Mouse (Mus musculus) c-Kit-positive CD71-negative TER-119-negative erythroid progenitor cells, embryonic 14.5 days (primary cell): ENCODE results near the gene Knop1.
A peak's percentile ranks its signal among the peaks of the same experiment; 100 is the strongest.

Source experiments
- DNase-seq: peaks from one replicate; pipeline ENCODE4 v3.0.0-alpha.2; 2013; ENCODE audit warnings: low read depth

Gene Knop1

DNA sequence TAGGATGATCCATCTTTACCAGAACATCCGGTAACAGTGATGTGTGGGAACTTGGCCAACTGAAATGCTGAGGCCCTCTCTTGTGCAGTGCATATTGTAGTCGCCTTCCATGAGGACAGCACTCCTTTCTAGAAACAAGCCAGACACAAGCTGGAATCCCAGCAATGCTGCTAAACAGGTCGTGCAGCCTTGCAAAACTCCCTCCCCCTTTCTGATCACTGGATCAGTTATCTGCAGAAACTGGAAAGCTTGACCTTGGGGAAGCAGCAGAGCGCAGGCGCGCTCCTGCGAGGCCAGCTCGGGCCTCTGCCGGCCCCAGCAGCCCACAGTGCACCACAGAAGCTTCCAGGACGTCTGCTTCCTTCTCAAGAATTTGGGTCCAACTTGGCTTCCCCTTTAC, 7.3 kb downstream of the Knop1 start:
- no peak for DNase-seq

DNA sequence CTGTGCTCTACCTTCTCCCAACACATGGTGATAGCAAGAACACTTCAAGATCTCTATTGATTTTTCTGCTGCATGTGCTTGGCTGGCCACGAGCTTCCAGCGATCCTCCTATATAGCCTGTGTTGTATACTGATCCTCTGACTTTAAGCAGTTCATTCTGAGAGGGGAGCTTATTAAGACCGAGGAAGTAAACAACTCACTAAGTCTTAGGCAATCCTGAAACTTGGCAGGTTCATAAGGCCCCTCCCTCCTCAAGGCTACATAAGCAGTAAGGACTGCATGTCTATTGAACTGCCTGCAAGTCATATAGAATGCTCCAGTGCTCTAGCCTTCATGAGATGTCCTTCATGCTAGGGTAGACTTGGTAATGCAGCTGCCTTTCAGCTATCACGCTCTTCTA, 9.7 kb downstream of the Knop1 start:
- no peak for DNase-seq

DNA sequence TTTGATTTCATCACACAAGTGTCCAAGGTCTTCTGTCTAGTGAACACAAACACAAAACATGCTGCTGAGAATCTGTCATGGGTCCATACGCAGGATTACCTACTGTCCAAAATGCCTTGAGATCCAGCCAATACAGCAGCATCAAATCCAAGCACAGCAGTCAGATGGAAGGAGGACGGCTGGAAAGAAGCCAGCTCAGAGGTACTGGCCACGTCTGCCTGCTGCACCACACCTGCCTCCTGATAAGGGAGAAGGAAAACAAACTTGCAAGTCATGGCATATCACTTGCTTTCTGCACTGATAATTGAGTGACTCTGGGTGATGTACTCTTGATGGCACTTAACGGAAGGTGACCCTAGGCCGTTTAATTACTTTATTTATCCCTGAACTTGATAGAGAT, 10.9 kb downstream of the Knop1 start:
- DNase-seq, result no peak

DNA sequence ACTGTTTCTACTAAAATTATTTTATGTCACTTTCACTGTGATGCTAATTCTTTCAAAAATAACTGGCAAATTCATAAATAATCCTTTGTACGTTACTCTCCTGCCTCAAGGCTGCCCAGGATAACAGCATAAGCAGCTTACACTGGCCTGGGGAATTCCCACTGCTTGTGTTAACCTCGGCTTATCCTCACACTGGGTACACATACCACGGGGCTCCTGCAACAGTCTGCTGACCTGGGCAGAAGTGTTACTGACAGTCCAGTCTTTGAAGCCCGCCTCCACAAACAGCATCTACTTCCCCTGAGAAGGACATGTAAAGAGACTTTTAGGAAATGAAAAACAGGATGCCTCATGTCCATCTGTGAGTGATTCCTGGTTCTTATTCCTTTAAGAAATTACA, 13.1 kb downstream of the Knop1 start:
- DNase-seq, result no peak

DNA sequence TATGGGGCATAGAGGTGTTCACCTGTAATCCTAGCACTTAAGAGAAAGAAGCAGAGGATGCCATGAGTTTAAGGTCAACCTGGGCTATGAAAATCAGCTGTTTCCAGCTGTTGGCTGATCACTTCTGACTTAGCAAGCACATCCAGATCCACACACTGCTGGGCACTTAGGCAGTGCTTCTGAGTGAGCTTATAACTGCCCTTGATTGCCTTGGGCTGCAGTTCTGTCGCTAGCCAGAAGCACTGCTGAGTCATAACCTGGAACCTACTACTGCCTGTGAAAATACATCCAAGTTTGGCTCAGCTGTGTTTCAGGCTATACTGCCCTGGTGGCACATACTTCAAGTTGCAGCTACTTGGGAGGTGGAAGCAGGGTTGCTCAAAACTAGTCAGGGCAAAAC, 14.3 kb downstream of the Knop1 start:
- DNase-seq, result no peak

DNA sequence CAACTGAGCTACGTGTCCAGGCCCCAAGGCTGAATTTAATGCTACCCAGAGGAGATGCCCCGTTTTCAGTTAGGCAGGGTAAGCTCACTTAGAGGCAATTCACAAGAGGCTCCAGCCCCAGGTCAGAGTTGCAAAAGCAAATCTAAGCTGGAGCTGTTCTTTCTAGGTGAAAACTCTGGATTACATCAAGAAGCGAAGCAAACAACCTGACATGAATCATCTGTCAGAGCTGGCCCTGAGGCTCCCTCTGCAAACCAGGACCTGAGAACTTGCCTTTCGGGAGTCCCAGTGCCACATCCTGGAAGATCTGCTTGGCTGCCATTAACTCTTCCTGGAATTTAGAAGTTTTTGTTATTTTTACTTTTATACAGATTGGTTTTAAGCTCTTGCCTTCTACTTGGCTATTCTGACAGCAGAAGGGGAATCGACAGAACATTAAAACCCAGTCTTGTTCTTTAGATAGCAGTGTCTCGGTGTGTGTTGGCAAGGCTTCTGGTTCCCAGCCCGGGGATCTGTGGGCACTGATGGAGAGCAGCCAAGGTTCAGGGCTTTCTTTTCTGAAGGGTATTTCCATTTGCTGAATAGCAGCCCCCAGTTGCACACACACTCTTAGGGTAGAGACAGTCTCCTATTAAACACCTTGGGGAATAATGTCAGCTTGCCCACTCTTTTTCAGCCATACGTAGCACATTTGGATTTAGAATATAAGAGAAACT, 14.9 kb downstream of the Knop1 start:
- no peak for DNase-seq

DNA sequence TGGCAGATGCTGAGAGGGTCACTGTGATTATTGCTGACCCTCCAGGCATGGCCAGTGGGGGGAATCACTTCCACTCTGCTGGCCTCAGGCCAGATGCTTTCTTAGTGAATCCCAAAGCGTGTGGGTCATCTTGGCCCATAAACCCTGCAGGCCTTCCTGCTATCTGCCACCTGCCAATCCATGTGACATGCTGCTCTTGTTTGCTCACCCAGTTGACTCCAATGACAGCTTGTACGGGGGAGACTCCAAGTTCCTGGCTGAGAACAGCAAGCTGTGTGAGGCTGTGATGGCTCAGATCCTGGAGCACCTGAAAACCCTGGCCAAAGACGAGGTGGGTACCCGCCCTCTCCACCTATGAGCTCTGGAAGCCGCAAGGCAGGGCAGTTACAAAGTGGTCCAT, 18.2 kb downstream of the Knop1 start:
- no peak for DNase-seq

DNA sequence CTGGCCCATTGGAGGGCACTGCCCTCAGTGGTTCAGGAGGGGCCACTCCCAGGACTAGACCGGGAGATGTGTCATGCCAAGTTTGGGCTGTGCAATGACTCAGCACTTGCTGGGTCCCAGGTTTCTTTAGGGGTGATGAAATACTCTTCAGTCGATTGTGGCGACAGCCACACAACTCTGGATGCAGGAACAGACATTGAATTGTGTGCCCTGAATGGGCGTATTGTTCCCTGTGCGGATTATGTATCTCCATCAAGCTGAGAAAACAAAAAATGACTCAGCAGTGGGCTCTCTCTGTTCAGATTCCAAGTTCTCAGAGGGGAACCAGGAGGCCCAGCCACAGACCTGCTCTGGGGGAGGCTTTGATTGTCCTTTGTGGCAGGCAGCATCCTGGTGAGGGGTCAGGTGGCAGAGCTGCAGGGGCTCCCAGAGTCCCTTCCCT, 28.1 kb downstream of the Knop1 start:
- DNase-seq, result peak; percentile 8

DNA sequence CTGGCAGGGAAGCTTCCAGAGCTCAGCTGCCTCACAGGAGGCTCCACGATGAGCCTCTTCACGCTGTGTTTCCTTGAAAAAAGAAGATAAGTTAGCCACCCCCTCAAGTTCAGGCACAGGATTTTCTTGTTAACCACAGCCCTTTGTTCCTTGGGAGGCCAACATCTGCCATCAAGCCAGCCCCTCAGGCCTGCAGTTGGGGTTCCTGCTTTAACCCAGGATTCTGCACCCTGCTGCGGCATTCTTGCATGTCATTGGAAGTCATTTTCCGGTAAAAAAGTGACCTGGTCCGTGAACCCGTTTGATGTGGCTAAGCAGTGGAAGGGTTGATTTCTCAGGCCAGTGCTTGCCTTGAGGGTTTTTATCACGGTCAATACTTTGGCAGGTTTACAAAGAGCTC, 31.6 kb downstream of the Knop1 start:
- no peak for DNase-seq

DNA sequence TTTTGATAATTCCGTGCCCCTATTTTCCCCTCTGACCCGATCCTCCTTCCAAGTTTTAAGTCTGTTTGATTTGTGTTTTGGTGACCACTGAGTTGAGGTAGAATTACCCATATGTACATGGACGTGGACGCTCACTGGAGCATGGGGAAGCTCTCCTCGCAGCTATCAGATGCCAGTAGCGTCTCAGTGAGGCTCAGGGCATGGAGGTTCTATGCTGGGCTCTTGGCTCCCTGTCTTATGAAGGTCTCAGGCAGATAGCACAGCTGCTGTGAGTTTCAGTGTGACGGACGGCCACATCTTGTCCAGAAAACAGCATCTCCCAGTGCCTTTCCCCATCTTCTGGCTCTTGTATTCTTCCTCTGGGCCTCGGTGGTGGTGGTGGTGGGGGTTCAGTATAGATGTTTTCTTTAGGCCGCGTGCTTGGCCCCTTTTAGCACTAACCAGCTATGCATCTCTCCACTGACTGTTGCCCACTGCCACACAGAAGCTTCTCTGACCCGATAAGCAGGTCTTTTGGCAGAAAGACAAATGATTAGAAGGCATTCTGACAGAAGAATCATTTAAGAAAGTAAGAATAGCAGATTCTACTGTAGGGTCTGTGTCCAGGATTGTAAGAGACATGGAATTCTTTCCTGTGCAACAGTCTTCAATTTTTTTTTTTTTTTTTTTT, 34.0 kb downstream of the Knop1 start:
- DNase-seq, result no peak

DNA sequence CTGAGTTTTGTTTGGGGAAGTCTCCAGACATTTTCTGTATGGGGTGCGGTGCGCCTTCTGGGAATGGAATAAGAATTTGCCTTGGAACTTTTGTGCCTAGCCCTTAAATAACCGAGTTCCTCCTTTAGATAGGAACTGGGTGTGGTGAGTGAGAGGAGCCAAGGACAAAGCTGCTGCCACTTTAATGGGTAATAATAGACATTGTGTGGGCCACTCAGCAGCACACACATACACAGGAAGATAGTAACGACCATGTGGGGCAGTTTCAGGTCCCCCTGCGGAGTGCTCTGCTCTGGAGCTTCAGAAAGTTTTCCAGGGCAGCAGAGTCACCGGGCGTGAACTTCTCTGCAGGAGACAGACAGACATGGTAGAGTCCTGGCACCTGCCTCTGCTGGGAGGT, 34.7 kb downstream of the Knop1 start:
- no peak for DNase-seq

DNA sequence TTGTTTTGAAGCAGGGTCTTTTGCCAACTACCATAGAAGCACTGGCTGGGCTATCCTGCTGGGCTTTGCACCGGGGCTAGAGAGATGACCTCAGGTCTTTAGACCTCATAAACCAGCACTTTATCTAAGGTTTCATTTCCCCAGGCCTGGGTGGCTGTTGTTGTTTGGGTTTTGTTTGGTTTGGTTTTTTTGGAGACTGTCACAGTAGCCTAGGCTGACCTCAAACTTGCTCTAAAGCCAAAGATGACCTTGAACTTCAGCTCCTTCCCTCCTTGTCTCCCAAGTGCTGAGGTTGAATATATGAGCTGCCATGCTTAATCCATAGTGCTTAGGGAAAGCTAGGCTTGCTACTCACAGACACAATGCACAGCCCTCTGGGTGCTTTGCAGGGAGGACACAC, 36.4 kb downstream of the Knop1 start:
- no peak for DNase-seq

DNA sequence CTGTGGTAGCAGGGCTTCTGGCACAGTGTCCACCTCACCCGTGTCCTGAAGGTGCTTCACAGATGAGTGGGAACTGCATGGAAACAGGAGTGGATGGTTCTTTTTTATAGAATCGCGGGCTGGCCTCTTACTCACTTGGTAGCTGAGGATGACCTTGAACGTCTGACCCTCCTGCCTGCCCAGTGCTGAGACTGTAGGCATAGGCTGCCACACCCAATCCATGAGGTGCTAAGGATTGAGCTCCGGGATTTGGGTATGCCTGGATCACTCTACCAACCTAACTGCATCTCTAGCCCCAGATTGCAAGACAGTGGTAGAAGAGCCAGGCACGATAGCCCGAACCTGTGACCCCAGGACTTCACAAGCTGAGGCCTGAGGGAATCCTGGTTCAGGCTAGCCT, 38.3 kb downstream of the Knop1 start:
- no peak for DNase-seq

DNA sequence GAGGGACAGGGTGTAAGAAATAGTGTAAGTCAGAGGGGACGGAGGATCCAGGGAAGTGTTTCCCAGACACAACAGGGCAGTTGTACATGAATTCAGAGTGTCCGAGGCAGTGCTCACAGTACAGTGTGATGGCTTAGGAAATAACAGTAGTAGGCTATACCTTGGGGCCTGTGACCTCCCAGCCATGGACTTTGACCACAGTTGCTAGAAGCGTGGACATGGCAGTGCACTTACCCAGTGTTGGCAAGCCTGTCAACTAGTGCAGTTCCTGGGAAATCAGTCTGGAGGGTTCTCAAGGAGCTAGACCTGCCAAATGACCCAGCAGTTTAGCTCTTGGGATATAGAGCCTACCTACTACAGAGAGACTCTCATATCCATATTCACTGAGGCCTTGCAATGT, 39.8 kb downstream of the Knop1 start:
- no peak for DNase-seq

DNA sequence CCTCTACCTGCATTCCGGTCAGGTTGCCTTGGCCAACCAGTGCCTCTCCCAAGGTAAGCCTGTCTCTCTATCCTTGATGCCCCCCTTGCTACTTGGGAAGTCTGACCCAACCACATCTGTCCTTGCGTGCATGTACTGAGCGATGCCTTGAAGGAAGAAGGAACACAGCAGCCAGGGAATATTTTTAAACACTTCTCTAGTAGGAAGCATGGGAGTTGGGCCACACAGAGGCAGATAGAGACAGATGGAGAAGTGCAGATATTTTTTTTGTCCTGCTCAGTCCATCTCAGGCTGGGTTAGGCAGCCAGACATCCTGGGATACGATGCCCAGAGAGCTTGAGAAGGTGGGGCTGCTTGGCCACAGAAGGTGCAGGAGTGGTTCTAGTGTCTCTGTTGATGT, 42.5 kb downstream of the Knop1 start:
- no peak for DNase-seq

DNA sequence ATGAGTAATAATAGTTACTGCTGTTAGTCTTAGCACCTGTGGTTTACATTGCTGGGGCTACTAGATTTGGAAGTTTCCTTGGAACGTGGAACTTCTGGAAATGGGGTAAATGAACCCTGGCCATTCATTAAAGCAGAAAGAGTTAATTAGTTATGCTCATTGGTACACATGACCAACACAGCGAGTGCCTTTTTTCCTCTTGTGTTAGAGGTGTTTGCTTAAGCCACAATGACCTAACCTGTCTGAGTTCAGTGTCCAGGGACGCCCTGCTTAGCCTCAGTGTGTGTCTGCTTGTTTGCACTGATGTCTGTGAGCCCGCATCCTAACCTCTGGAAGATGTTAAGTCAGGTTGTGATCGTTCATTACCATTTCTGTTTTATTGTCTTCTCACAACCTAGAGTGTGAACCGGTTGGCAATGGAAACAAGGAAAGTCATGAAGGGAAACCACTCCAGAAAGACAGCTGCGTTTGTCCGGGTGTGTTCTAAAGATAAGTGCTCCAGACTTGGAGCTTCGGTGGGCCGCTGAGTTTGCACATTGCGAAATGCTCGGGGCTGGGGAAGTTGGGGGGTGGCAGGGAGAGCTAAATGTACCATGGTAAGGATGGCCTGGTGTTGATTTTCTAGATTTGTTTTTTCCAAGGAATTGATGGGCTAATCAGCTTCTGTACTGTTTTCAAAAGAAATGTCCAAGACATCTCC, 44.5 kb downstream of the Knop1 start:
- no peak for DNase-seq

DNA sequence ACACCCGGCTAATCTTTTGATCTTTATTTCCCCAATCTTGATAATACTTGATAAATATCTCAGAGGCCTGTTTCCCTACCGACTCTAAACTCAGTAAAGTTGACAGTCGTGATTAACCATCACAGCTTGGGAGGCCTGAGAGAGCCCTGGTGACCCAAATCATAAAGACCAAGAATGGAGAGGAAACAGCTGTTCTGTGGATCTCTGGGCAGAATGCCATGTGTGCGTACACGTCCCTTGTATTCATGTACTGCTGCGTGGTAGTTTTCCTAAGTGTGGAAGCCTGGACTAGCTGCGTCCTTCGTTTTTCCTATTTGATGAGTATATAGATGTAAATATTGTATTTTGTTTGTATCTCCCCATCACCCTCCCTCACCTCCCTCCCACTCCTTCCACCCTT, 48.2 kb downstream of the Knop1 start:
- DNase-seq, result no peak

DNA sequence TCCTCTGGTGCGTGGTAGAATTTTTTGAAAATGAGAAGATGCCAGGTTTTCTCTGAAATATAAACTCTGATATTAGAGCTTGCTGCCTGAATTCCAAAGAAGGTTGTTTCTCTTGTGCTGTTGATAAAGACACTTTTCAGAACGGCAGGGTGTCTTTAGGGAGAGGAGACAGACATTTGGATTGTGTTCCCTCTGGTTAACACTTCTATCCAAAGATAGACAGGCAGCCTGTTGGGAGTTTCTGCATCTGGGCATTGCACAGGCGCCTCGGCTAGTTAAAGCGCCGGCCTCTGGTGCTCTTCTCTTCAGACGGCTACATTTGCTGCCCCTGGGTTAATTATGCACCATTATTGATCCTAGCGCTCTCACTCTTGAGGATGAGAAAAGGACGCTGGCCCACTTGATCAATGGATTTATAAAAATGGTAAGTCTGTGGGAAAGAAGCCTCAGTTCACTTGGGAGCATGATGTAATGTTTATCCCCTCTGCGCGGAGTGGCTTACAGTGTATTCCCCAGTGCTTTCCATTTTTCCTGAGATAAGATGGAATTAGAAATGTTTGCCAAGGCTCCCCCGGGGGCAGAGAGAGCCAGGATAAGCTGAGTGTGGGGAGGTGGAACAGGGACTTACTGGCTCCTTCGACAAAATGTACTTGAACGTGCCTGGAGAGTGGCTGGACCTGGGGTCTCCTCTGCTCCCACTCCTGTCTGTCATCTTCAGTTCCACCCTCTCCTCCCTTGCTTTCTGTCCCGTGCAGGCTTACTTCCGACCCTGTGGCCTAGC, 49.2 kb downstream of the Knop1 start:
- DNase-seq, result no peak

DNA sequence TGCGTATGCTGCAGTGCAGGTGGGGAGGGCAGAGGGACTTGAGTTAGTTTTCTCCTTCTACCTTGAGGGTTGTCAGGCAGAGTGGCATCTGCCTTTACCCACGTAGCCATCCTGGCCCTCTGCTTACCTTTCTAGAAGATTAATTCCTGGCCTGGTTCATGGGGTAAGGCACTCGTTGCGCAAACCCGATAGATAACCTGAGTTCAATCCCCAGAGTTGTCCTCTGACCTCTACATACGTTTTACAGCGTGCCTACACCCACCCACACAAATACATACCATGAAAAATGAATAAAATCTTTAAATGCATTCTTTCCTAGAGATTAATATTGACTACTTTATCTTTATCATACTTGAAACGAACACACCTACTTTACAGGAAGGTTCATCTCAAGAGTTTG, 52.6 kb downstream of the Knop1 start:
- DNase-seq, result no peak

DNA sequence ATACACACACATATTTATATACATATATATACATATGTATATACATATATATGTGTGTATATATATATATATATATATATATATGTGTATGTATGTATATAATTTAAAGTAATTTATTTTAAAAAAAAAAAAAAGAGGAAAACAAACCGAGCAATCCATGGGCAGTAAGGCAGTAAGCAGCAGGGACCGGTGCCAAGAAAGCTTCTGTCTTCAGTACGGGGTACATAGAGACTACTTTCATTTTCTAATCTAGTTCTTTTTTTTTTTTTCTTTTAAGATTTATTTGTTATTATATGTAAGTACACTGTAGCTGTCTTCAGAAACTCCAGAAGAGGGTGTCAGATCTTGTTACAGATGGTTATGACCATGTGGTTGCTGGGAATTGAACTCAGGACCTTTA, 54.3 kb downstream of the Knop1 start:
- no peak for DNase-seq

DNA sequence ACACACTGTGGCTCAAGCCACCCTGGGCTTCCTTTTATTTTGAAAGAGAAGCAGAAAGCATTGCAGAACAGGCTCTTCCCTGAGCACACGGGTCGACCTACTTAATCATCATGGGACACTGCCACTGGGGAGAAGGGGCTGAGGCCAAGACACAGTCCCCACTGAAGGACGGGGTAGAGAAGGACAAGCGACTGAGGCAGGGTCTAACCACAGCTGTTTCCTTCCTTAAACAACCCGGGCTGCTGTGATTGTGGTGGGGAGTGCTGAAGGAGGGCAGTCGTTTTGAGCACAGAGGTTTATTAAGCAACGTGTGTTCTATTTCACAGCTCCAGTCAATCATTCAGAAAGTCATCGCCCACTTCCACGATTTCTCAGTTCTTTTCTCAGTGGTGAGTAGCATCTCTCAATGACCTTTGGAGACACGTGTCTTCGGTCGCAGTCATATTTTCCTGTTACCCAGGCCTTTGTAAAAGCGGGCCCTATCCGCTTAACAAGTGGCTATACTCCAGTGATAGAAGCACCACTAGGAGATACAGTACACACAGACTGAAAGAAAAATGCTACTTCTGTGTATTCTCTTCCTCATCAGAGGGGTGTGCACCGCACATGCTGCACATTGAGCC, 55.8 kb downstream of the Knop1 start:
- DNase-seq, result peak; percentile 17

DNA sequence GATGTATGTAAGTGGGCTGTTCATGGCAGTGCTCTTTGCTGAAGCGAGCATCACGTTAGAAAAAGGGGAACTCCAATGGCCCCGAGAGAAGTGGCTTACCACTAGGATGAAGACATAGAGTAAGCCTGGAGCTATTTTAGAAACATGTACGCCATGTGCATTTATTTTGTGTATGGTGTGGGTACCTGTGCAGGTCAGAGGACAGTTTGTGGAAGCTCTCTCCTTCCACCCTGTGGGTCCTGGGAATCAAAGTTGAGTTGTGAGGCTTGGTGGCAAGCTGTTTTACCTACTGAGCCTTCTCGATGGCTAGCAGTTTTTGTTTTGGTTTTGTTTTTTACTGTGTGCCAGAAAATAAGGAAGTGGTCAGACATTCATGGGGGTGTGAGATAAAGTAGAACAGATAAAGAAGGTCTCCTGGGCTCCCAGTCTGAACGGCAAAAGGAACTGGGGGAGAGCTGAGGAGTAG, 57.9 kb downstream of the Knop1 start:
- DNase-seq, result peak; percentile 34
